Mouse (Mus musculus): Measurements from ENCODE around the gene Npff. TPM values are rescaled to one million over a fixed set of nuclear protein-coding genes. Genes with fewer than 3 reads are reported as not detected.

Gene Npff
- total and polyA plus RNA-seq, 2 experiments from 2014 or later: 3.1 to 4.6 TPM

GRCm38 (mm10) chr15:102555581-102555980 lies 30.8 kb upstream of the Npff start:
- Histone ChIP-seq H3K27me3 (ENCODE audit: insufficient read depth, low read length) (no peaks in the 10 kb centered on the region), H3K27ac (no peak overlapping the region), H3K9me3 (ENCODE audit: low read length) (no peaks in the 10 kb centered on the region), H3K4me3 (ENCODE audit: low read length) (no peak overlapping the region), H3K4me2 (ENCODE audit: low read depth, low read length) (no peak overlapping the region), H3K36me3 (ENCODE audit: insufficient read depth, low read length) (peaks cover 16% of the 10 kb centered on the region; the same call in 1 of the 2 replicates), H3K9ac (replicated peaks; ENCODE audit: low read length) (no peak overlapping the region), H3K4me1 (ENCODE audit: insufficient read depth, low read length) (no peaks in the 10 kb centered on the region)
- no peak for TF ChIP-seq CTCF (IDR thresholded peaks at IDR 0.05; ENCODE audit: low read depth)
- WGBS: 98% methylated on average over 1 of the region's 1 CpGs
- DNase-seq (ENCODE audit: low spot score): no peak
- ATAC-seq: no peak

GRCm38 (mm10) chr15:102552599-102552998 lies 27.9 kb upstream of the Npff start:
- H3K27ac ChIP-seq: no peak overlapping the region
- DNase-seq (ENCODE audit: low spot score) (no peak), ATAC-seq (no peak)
- peaks cover 18% of the 10 kb centered on the region; the same call in 1 of the 2 replicates for H3K36me3 ChIP-seq (ENCODE audit: insufficient read depth, low read length)
- no peaks in the 10 kb centered on the region for H3K27me3 ChIP-seq (ENCODE audit: insufficient read depth, low read length)
- no peak for TF ChIP-seq CTCF (IDR thresholded peaks at IDR 0.05; ENCODE audit: low read depth)
- H3K4me2 ChIP-seq (ENCODE audit: low read depth, low read length): no peak overlapping the region
- H3K9me3 ChIP-seq (ENCODE audit: low read length): no peaks in the 10 kb centered on the region
- no peak overlapping the region for H3K9ac ChIP-seq (replicated peaks; ENCODE audit: low read length)
- WGBS: 97% methylated on average over 5 of the region's 5 CpGs
- no peak overlapping the region for H3K4me3 ChIP-seq (ENCODE audit: low read length)
- no peaks in the 10 kb centered on the region for H3K4me1 ChIP-seq (ENCODE audit: insufficient read depth, low read length)

- no peak overlapping the region for H3K4me2 ChIP-seq (ENCODE audit: low read depth, low read length)
- DNase-seq (ENCODE audit: low spot score) (peak; percentile 89), ATAC-seq (peak; percentile 84)
- no peaks in the 10 kb centered on the region for H3K27me3 ChIP-seq (ENCODE audit: insufficient read depth, low read length)
- H3K9me3 ChIP-seq (ENCODE audit: low read length): no peaks in the 10 kb centered on the region
- no peak overlapping the region for H3K9ac ChIP-seq (replicated peaks; ENCODE audit: low read length)
- peak overlapping the region; percentile 77 for H3K27ac ChIP-seq
- peaks cover 10% of the 10 kb centered on the region for H3K4me1 ChIP-seq (ENCODE audit: insufficient read depth, low read length)
- no peak overlapping the region for H3K4me3 ChIP-seq (ENCODE audit: low read length)
- peaks cover 23% of the 10 kb centered on the region; the same call in 1 of the 2 replicates for H3K36me3 ChIP-seq (ENCODE audit: insufficient read depth, low read length)
- TF ChIP-seq CTCF (IDR thresholded peaks at IDR 0.05; ENCODE audit: low read depth): no peak
- WGBS: 50% methylated on average over 3 of the region's 3 CpGs
Observed at GRCm38 (mm10) chr15:102547478-102547877, 22.7 kb upstream of the Npff start.

DNA sequence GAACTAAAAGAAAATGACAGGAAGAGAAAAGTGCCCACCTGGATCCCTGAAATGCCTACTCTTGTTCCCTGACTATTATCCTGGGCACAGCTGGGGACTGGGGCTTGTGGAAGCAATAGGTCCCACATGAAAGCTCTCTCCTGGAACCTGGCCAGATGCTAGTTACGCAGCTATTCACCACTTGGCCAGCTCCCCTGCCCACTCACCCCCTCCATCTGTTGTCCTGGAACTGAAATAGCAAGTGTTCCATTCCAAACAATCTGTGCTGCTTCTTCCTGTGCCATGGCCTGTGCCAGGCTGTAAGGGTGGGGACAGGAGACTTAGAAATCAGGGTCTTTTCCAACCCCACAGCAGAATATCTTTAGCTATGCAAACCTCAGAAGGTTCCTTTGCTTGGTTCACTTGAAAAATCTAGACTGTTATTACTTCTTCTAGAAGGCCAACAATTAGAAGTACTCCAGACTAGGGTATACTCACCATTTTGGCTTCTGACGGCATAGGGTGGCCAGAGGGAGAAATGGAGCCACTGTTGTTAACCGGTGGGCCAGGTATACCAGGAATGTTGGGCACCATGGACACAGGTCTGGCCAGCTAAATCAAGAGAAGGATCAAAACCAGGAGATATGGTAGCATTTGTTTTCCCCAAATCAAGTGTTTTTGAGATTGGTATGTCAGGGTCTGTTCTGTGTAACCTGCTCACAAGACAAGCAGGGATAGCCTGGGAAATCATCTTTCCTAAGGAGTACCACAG lies 22.1 kb upstream of the Npff start:
- Histone ChIP-seq H3K36me3 (ENCODE audit: insufficient read depth, low read length) (peaks cover 18% of the 10 kb centered on the region; the same call in 1 of the 2 replicates), H3K9me3 (ENCODE audit: low read length) (no peaks in the 10 kb centered on the region), H3K4me3 (ENCODE audit: low read length) (no peak overlapping the region), H3K27me3 (ENCODE audit: insufficient read depth, low read length) (no peaks in the 10 kb centered on the region), H3K27ac (peak overlapping the region; percentile 77), H3K4me2 (ENCODE audit: low read depth, low read length) (no peak overlapping the region), H3K4me1 (ENCODE audit: insufficient read depth, low read length) (peaks cover 10% of the 10 kb centered on the region), H3K9ac (replicated peaks; ENCODE audit: low read length) (no peak overlapping the region)
- no peak for TF ChIP-seq CTCF (IDR thresholded peaks at IDR 0.05; ENCODE audit: low read depth)
- 48% methylated on average over 3 of the region's 3 CpGs for WGBS
- DNase-seq (ENCODE audit: low spot score) (peak; percentile 89), ATAC-seq (peak; percentile 73)

- H3K4me1 ChIP-seq (ENCODE audit: insufficient read depth, low read length): peaks cover 10% of the 10 kb centered on the region
- H3K4me2 ChIP-seq (ENCODE audit: low read depth, low read length): no peak overlapping the region
- no peak for TF ChIP-seq CTCF (IDR thresholded peaks at IDR 0.05; ENCODE audit: low read depth)
- no peak overlapping the region for H3K4me3 ChIP-seq (ENCODE audit: low read length)
- peak overlapping the region; percentile 77; the same call in 1 of the 2 replicates for H3K27ac ChIP-seq
- no peak overlapping the region for H3K9ac ChIP-seq (replicated peaks; ENCODE audit: low read length)
- no peaks in the 10 kb centered on the region for H3K9me3 ChIP-seq (ENCODE audit: low read length)
- no peak for ATAC-seq
- peaks cover 17% of the 10 kb centered on the region; the same call in 1 of the 2 replicates for H3K36me3 ChIP-seq (ENCODE audit: insufficient read depth, low read length)
- 68% methylated on average over 3 of the region's 3 CpGs for WGBS
- no peak for DNase-seq (ENCODE audit: low spot score)
- no peaks in the 10 kb centered on the region for H3K27me3 ChIP-seq (ENCODE audit: insufficient read depth, low read length)
Observed at GRCm38 (mm10) chr15:102546246-102546645, 21.5 kb upstream of the Npff start.

- no peak for TF ChIP-seq CTCF (IDR thresholded peaks at IDR 0.05; ENCODE audit: low read depth)
- Histone ChIP-seq H3K27me3 (ENCODE audit: insufficient read depth, low read length) (no peaks in the 10 kb centered on the region), H3K9ac (replicated peaks; ENCODE audit: low read length) (no peak overlapping the region), H3K4me3 (ENCODE audit: low read length) (no peak overlapping the region), H3K36me3 (ENCODE audit: insufficient read depth, low read length) (peaks cover 20% of the 10 kb centered on the region; the same call in 1 of the 2 replicates), H3K27ac (no peak overlapping the region), H3K9me3 (ENCODE audit: low read length) (no peaks in the 10 kb centered on the region), H3K4me1 (ENCODE audit: insufficient read depth, low read length) (peaks cover 10% of the 10 kb centered on the region), H3K4me2 (ENCODE audit: low read depth, low read length) (no peak overlapping the region)
- WGBS: 79% methylated on average over 4 of the region's 4 CpGs
- peak; percentile 25 for DNase-seq (ENCODE audit: low spot score)
- ATAC-seq: no peak
Observed at GRCm38 (mm10) chr15:102544801-102545200, 20.1 kb upstream of the Npff start.

DNA sequence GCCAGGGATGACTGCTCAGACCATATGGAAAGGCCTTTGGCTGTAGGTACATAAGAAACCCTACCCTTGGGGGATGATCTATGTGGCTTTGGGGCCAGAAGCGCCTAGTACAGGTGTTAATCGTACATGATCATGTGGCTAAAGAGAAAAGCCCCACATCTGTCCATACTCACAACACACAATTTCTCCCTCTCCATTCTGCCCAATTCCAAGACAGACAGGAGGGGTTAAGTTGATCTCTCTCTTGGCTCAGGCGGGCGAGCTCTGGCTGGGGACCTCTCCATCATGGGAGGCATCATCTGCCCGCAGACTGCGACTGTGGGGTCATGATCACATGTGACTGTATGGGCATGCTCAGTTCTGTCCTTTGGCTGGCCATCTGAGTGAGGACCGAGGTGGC lies 9.2 kb upstream of the Npff start:
- WGBS: 93% methylated on average over 7 of the region's 7 CpGs
- ATAC-seq (no peak), DNase-seq (ENCODE audit: low spot score) (no peak)
- no peaks in the 10 kb centered on the region for H3K9me3 ChIP-seq (ENCODE audit: low read length)
- peaks cover 63% of the 10 kb centered on the region for H3K36me3 ChIP-seq (ENCODE audit: insufficient read depth, low read length)
- no peak overlapping the region for H3K27ac ChIP-seq
- no peaks in the 10 kb centered on the region for H3K27me3 ChIP-seq (ENCODE audit: insufficient read depth, low read length)
- no peaks in the 10 kb centered on the region for H3K4me1 ChIP-seq (ENCODE audit: insufficient read depth, low read length)
- H3K4me3 ChIP-seq (ENCODE audit: low read length): no peak overlapping the region
- H3K9ac ChIP-seq (replicated peaks; ENCODE audit: low read length): no peak overlapping the region
- no peak for TF ChIP-seq CTCF (IDR thresholded peaks at IDR 0.05; ENCODE audit: low read depth)
- H3K4me2 ChIP-seq (ENCODE audit: low read depth, low read length): no peak overlapping the region
